Mouse (Mus musculus): ENCODE results near the gene Nsl1. TPM values are rescaled to one million over a fixed set of nuclear protein-coding genes. Genes with fewer than 3 reads are reported as not detected.

Gene Nsl1
- total RNA-seq, 2 experiments from 2014 or later = 0.67 to 0.77 TPM

GRCm38 (mm10) chr1:191095019-191095418 lies 32.2 kb downstream of the Nsl1 start:
- DNase-seq = no peak

GRCm38 (mm10) chr1:191096871-191097681 lies 34.3 kb downstream of the Nsl1 start:
- DNase-seq = no peak

- peak; percentile 47 to 50 for DNase-seq
Measured at GRCm38 (mm10) chr1:191097802-191098747, 35.3 kb downstream of the Nsl1 start, which contains the start of gene Batf3. Batf3 (plus strand) TSS chr1:191097847.

- DNase-seq = no peak
Measured at GRCm38 (mm10) chr1:191099114-191099513, 36.3 kb downstream of the Nsl1 start.

- no peak for DNase-seq
Measured at GRCm38 (mm10) chr1:191099772-191100291, 37.0 kb downstream of the Nsl1 start.

- no peak for DNase-seq
Measured at GRCm38 (mm10) chr1:191102730-191103370, 40.0 kb downstream of the Nsl1 start.

GRCm38 (mm10) chr1:191105246-191105645 lies 42.4 kb downstream of the Nsl1 start:
- no peak for DNase-seq

GRCm38 (mm10) chr1:191107306-191107705 lies 44.5 kb downstream of the Nsl1 start:
- DNase-seq = no peak

GRCm38 (mm10) chr1:191109907-191110306 lies 47.1 kb downstream of the Nsl1 start:
- no peak for DNase-seq

GRCm38 (mm10) chr1:191111146-191111545 lies 48.3 kb downstream of the Nsl1 start:
- DNase-seq = peak; percentile 38 to 55

- peak in 1 of 2 experiments; percentile 38 for DNase-seq
Measured at GRCm38 (mm10) chr1:191114868-191115267, 52.1 kb downstream of the Nsl1 start.

- peak; percentile 49 to 74 for DNase-seq
Measured at GRCm38 (mm10) chr1:191115514-191116238, 52.9 kb downstream of the Nsl1 start.

- peak; percentile 29 to 72 for DNase-seq
Measured at GRCm38 (mm10) chr1:191122744-191123143, 59.9 kb downstream of the Nsl1 start.

GRCm38 (mm10) chr1:191123696-191124095 lies 60.9 kb downstream of the Nsl1 start:
- no peak for DNase-seq

- DNase-seq = no peak
Measured at GRCm38 (mm10) chr1:191124288-191124687, 61.5 kb downstream of the Nsl1 start.

GRCm38 (mm10) chr1:191125811-191126638 lies 63.2 kb downstream of the Nsl1 start:
- peak; percentile 72 to 79 for DNase-seq

GRCm38 (mm10) chr1:191131692-191132091 lies 68.9 kb downstream of the Nsl1 start:
- DNase-seq = no peak

GRCm38 (mm10) chr1:191132240-191132639 lies 69.4 kb downstream of the Nsl1 start:
- DNase-seq = no peak

GRCm38 (mm10) chr1:191132934-191133333 lies 70.1 kb downstream of the Nsl1 start:
- no peak for DNase-seq

- DNase-seq = no peak
Measured at GRCm38 (mm10) chr1:191135406-191135805, 72.6 kb downstream of the Nsl1 start.

All from heart, adult 18-20 months (tissue).